Mouse (Mus musculus): ENCODE results near the gene Gngt1. TPM values are rescaled to one million over a fixed set of nuclear protein-coding genes. Genes with fewer than 3 reads are reported as not detected.

Gene Gngt1
- polyA plus RNA-seq (2015; fragmentation: Nextera tagmentation; extraction: Ambion mirVana), result not detected in 2 replicates

DNA sequence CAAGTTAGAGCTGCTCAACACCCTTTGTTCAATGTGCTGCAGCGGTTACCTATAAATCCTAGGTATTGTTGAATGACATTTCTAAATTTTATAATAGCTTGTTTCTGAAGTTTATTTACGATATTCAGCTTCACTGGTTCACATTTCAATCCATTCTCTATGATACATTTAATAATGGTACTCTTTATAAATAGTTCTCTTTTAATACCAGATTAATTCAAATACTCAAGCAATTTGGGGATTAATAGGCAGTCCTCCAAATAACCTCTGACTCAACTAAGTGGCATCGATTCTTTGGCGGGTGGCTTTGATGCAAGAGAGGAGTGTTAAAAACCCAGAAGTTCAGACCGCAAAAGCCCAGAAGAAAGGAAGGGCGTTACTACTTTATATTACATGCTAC is at the start of gene Gngt1:
TSS of gene Gngt1 (plus strand) at position 301 of the 400 bp plus-strand sequence.
- 82% methylated on average over 6 of the region's 6 CpGs for WGBS
- no peak within 1 kb of the TSS for H3K4me3 ChIP-seq (ENCODE audit: low read length)
- H3K27ac ChIP-seq (ENCODE audit: low read length), result no peak within 1 kb of the TSS
- no peak within 1 kb of the TSS for H3K4me2 ChIP-seq (ENCODE audit: low read depth, low read length)
- H3K36me3 ChIP-seq (ENCODE audit: control insufficient read depth, insufficient read depth), result no peaks in the 10 kb centered on the region
- H3K4me1 ChIP-seq (ENCODE audit: control insufficient read depth, insufficient read depth, low read length), result no peaks in the 10 kb centered on the region
- no peaks in the 10 kb centered on the region for H3K27me3 ChIP-seq (ENCODE audit: control insufficient read depth, insufficient read depth, low read length)
- H3K9ac ChIP-seq (ENCODE audit: low read length), result no peak within 1 kb of the TSS
- ATAC-seq (replicated peaks; ENCODE audit: extremely low read depth, insufficient read depth, low FRiP score), result no peak
- H3K9me3 ChIP-seq (replicated peaks; ENCODE audit: control insufficient read depth, low read length), result no peaks in the 10 kb centered on the region

DNA sequence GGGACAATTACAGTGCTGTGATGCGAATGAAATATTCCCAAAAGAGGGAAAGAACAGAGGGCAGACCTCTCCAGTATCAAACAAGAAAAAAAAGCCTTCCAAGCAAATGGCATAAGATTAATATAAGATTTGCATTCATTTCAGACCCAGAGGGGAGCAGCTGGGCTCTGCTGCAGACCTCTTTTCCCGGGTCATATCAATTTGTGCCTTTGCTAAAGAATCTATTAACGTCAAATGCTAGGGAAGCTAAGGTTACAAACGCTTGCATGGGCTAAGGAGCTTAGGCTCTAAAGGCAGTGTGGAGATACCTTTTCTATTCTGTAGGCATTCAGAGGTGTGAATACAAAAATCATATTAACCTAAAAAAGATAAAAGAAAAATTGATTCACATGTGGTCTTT is 38.6 kb upstream of the Gngt1 start:
- WGBS, result 57% methylated on average over 4 of the region's 4 CpGs
- H3K4me3 ChIP-seq (ENCODE audit: low read length), result no peak overlapping the region
- no peaks in the 10 kb centered on the region for H3K9me3 ChIP-seq (replicated peaks; ENCODE audit: control insufficient read depth, low read length)
- H3K9ac ChIP-seq (ENCODE audit: low read length), result no peak overlapping the region
- H3K27ac ChIP-seq (ENCODE audit: low read length), result no peak overlapping the region
- H3K36me3 ChIP-seq (ENCODE audit: control insufficient read depth, insufficient read depth), result no peaks in the 10 kb centered on the region
- ATAC-seq (replicated peaks; ENCODE audit: extremely low read depth, insufficient read depth, low FRiP score), result no peak
- no peaks in the 10 kb centered on the region for H3K27me3 ChIP-seq (ENCODE audit: control insufficient read depth, insufficient read depth, low read length)
- no peaks in the 10 kb centered on the region for H3K4me1 ChIP-seq (ENCODE audit: control insufficient read depth, insufficient read depth, low read length)
- H3K4me2 ChIP-seq (ENCODE audit: low read depth, low read length), result no peak overlapping the region

DNA sequence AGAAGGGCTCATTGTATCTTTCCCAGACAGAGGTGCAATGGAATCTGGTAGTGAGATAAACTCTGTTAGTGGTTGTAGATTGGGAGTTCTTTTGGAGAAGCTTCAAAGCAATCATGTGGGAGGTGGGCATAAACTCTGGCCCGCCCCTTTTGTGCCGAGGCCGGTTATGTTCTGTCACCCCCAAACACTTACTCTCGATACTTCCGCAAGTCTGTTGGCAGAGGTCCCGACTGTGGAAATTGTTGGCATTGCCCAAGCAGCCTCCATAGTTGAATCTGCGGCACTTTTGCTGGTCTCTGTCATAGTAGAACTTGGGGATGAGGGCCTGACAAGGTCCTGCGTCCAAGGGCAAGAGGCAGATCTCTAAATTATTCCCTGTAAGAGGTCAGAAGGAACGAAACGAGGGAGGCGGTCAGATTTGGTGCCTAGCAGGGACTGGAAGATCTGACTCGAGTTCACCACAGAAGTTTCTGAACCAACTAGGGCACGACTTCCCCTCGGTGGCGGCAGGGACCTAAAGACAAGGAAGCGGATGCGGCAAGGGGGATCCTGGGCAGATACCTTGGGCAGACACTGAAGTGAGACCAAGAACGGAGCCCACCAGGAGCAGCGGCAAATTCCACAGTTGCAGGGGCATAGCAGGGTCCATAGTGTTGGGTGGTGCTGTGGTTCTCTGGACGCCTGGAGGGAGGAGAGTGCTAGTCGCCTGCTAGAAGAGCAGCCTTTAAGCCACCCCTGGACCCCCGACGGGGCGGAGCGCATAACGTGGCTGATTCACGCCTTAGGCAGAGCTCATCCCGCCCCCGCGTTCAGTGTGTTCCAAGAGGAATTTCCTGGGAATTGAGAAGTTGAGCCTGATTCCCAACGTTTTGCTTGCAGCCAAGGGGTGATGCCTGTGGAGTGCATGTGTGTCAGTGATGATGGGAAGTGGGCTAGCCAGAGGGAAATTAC is 25.6 kb upstream of the Gngt1 start:
- Histone ChIP-seq H3K4me2 (ENCODE audit: low read depth, low read length) (peak overlapping the region; percentile 66), H3K36me3 (ENCODE audit: control insufficient read depth, insufficient read depth) (no peaks in the 10 kb centered on the region), H3K27me3 (ENCODE audit: control insufficient read depth, insufficient read depth, low read length) (no peaks in the 10 kb centered on the region), H3K9me3 (replicated peaks; ENCODE audit: control insufficient read depth, low read length) (no peaks in the 10 kb centered on the region), H3K4me3 (ENCODE audit: low read length) (peak overlapping the region; percentile 51), H3K9ac (ENCODE audit: low read length) (peak overlapping the region; percentile 64), H3K27ac (ENCODE audit: low read length) (no peak overlapping the region), H3K4me1 (ENCODE audit: control insufficient read depth, insufficient read depth, low read length) (no peaks in the 10 kb centered on the region; the same call in 1 of the 2 replicates)
- 13% methylated on average over 31 of the region's 31 CpGs for WGBS
- peak; percentile 49; the same call in 1 of the 2 replicates for ATAC-seq (replicated peaks; ENCODE audit: extremely low read depth, insufficient read depth, low FRiP score)

DNA sequence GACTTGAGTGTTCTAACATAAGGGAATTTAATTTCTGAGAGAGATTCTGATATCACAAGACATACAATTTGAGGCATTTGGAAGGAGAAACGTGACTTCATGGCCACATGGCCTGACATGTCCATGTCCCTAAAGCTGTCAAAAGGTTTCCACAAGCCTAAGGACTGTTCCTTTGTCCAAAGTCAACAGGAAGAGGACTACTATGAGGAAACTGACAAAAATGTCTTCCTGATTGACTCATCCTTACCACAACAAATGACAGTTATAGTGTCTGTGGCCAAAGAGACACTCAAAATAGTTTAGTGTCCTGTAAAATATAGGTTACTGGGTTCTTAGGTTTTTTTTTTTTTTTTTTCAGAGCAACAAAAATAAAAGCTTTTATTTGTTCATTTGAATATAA is 19.9 kb upstream of the Gngt1 start:
- no peak for ATAC-seq (replicated peaks; ENCODE audit: extremely low read depth, insufficient read depth, low FRiP score)
- Histone ChIP-seq H3K36me3 (ENCODE audit: control insufficient read depth, insufficient read depth) (no peaks in the 10 kb centered on the region), H3K27me3 (ENCODE audit: control insufficient read depth, insufficient read depth, low read length) (no peaks in the 10 kb centered on the region), H3K27ac (ENCODE audit: low read length) (no peak overlapping the region), H3K9ac (ENCODE audit: low read length) (no peak overlapping the region), H3K4me3 (ENCODE audit: low read length) (no peak overlapping the region), H3K4me1 (ENCODE audit: control insufficient read depth, insufficient read depth, low read length) (no peaks in the 10 kb centered on the region), H3K4me2 (ENCODE audit: low read depth, low read length) (no peak overlapping the region), H3K9me3 (replicated peaks; ENCODE audit: control insufficient read depth, low read length) (no peaks in the 10 kb centered on the region)
- WGBS, result 48% methylated on average over 1 of the region's 1 CpGs

DNA sequence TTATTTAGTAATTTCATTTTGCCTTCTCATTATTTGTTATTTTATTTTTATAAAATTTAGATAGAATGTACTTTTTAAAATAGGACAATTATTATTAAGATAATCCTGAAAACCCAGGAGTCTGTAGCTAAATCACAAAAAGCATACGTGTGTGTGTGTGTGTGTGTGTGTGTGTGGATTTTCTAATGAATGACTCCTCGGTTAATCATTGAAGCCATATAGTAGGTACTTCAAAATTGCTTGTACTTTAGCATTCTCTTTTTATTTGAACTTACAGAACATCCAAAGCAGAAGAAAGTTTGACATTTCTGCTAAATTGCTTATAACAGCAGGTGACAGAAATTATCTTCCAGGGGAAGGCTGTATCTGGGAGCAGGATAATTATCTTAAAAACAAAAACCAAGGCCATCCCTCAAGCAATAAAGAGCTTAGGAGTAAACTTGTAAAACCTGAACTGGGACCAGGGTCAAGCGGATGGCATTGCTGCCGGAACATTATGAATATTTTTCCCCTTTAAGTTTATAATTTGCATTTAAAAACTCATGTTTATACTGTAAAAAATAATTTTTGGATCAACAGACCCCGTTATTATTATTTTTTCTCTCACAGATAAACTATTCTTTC is 10.8 kb upstream of the Gngt1 start:
- Histone ChIP-seq H3K9ac (ENCODE audit: low read length) (no peak overlapping the region), H3K27ac (ENCODE audit: low read length) (no peak overlapping the region), H3K27me3 (ENCODE audit: control insufficient read depth, insufficient read depth, low read length) (no peaks in the 10 kb centered on the region), H3K36me3 (ENCODE audit: control insufficient read depth, insufficient read depth) (no peaks in the 10 kb centered on the region), H3K4me3 (ENCODE audit: low read length) (no peak overlapping the region), H3K9me3 (replicated peaks; ENCODE audit: control insufficient read depth, low read length) (no peaks in the 10 kb centered on the region), H3K4me1 (ENCODE audit: control insufficient read depth, insufficient read depth, low read length) (no peaks in the 10 kb centered on the region), H3K4me2 (ENCODE audit: low read depth, low read length) (no peak overlapping the region)
- ATAC-seq (replicated peaks; ENCODE audit: extremely low read depth, insufficient read depth, low FRiP score), result no peak
- WGBS, result 84% methylated on average over 5 of the region's 5 CpGs

DNA sequence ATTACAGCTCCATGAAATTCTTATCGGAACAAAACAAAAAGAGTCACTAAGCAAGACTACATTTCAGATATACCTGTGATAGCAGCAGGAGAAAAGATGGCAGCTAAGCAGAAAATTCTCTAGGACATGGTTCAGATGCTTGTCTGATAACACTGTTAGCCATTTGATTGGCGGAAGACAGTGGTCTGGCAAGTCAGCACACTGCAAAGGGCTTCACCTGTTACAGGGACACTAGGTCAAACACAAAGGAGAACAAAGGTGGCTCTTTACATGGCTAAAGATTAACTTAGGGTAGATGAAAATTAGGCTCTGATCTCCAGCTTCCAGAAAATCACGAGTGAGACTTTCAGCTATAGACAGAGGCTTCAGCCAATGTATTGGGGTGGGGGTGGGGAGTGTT is 4.8 kb upstream of the Gngt1 start, which contains the start of gene Tfpi2:
TSS of gene Tfpi2 (minus strand) at position 170 of the 400 bp plus-strand sequence.
- 71% methylated on average over 3 of the region's 3 CpGs for WGBS
- H3K9me3 ChIP-seq (replicated peaks; ENCODE audit: control insufficient read depth, low read length), result no peaks in the 10 kb centered on the region

DNA sequence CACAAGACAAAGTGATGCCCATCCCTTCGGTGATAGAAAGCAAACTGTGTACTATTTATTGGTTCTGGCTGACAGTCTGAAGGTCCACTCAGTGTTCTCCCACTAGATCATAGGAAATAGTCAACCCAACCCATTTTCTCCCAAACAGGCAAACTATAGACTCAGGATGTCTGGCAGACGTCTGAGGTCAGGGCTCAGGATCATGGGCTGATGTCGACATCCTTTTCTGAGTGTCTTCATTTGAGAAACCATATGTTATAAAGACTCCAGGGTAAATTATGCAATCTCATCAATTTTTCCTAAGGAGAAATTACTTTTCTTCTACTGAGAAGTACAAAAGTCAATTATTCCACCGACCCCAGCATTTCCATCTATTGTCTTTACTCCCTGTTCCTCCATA is 4.5 kb downstream of the Gngt1 start:
- no peaks in the 10 kb centered on the region for H3K36me3 ChIP-seq (ENCODE audit: control insufficient read depth, insufficient read depth)
- no peak overlapping the region for H3K4me3 ChIP-seq (ENCODE audit: low read length)
- H3K9ac ChIP-seq (ENCODE audit: low read length), result no peak overlapping the region
- no peaks in the 10 kb centered on the region for H3K4me1 ChIP-seq (ENCODE audit: control insufficient read depth, insufficient read depth, low read length)
- ATAC-seq (replicated peaks; ENCODE audit: extremely low read depth, insufficient read depth, low FRiP score), result no peak
- H3K4me2 ChIP-seq (ENCODE audit: low read depth, low read length), result no peak overlapping the region
- 68% methylated on average over 4 of the region's 4 CpGs for WGBS
- H3K27me3 ChIP-seq (ENCODE audit: control insufficient read depth, insufficient read depth, low read length), result no peaks in the 10 kb centered on the region
- H3K9me3 ChIP-seq (replicated peaks; ENCODE audit: control insufficient read depth, low read length), result no peaks in the 10 kb centered on the region
- no peak overlapping the region for H3K27ac ChIP-seq (ENCODE audit: low read length)

More for the DNA sequence above, 4.8 kb upstream of the Gngt1 start, which contains the start of gene Tfpi2:
- Histone ChIP-seq H3K9ac (ENCODE audit: low read length) (no peak within 1 kb of the TSS), H3K27ac (ENCODE audit: low read length) (no peak within 1 kb of the TSS), H3K4me1 (ENCODE audit: control insufficient read depth, insufficient read depth, low read length) (no peaks in the 10 kb centered on the region), H3K4me3 (ENCODE audit: low read length) (no peak within 1 kb of the TSS), H3K27me3 (ENCODE audit: control insufficient read depth, insufficient read depth, low read length) (no peaks in the 10 kb centered on the region), H3K36me3 (ENCODE audit: control insufficient read depth, insufficient read depth) (no peaks in the 10 kb centered on the region), H3K4me2 (ENCODE audit: low read depth, low read length) (no peak within 1 kb of the TSS)
- no peak for ATAC-seq (replicated peaks; ENCODE audit: extremely low read depth, insufficient read depth, low FRiP score)

DNA sequence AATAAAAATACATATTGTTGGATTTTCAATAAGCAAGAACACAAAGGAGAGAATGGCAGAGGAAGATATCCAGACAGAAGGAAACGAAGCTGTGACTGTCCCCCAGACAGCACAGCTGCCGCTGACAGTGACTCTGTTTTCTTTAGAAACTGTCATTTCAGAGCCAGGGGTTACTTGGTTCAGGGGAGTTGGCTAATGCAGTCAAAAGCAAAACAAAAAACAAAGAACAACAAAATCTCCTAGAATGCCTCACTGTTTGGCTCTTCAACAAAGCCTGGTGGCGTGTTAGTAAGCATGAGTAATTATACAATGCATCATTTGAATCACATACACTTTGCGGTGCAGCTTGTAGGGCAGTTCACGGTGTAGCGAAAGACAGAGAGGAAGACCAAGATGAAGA is 5.7 kb downstream of the Gngt1 start:
- Histone ChIP-seq H3K27me3 (ENCODE audit: control insufficient read depth, insufficient read depth, low read length) (no peaks in the 10 kb centered on the region), H3K4me1 (ENCODE audit: control insufficient read depth, insufficient read depth, low read length) (no peaks in the 10 kb centered on the region), H3K9ac (ENCODE audit: low read length) (no peak overlapping the region), H3K27ac (ENCODE audit: low read length) (no peak overlapping the region), H3K4me3 (ENCODE audit: low read length) (no peak overlapping the region), H3K4me2 (ENCODE audit: low read depth, low read length) (no peak overlapping the region), H3K9me3 (replicated peaks; ENCODE audit: control insufficient read depth, low read length) (no peaks in the 10 kb centered on the region), H3K36me3 (ENCODE audit: control insufficient read depth, insufficient read depth) (no peaks in the 10 kb centered on the region)
- 62% methylated on average over 6 of the region's 6 CpGs for WGBS
- ATAC-seq (replicated peaks; ENCODE audit: extremely low read depth, insufficient read depth, low FRiP score), result no peak

DNA sequence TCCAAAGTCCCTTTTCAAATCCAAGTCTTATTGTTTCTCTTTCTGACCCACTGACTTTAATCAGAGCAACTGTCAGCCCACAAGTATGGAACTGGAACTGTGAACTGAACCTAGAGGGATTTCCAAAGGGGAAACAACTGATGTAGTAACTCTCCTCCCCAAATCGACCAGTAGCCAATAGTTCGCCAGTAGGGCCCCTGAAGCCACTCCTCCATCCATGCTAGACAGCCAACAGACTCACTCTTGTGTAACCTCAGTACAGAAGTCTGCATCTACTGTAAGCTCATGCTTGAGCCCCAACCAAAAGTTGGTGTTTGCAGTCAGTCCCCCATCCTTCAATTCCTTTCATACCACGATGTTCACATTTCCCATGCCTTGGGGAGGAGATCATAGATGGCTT is 7.1 kb downstream of the Gngt1 start:
- Histone ChIP-seq H3K9me3 (replicated peaks; ENCODE audit: control insufficient read depth, low read length) (no peaks in the 10 kb centered on the region), H3K4me1 (ENCODE audit: control insufficient read depth, insufficient read depth, low read length) (no peaks in the 10 kb centered on the region), H3K27me3 (ENCODE audit: control insufficient read depth, insufficient read depth, low read length) (no peaks in the 10 kb centered on the region), H3K4me3 (ENCODE audit: low read length) (no peak overlapping the region), H3K4me2 (ENCODE audit: low read depth, low read length) (no peak overlapping the region), H3K36me3 (ENCODE audit: control insufficient read depth, insufficient read depth) (no peaks in the 10 kb centered on the region), H3K9ac (ENCODE audit: low read length) (no peak overlapping the region), H3K27ac (ENCODE audit: low read length) (no peak overlapping the region)
- WGBS, result 72% methylated on average over 3 of the region's 3 CpGs
- ATAC-seq (replicated peaks; ENCODE audit: extremely low read depth, insufficient read depth, low FRiP score), result no peak

All from heart, embryonic 16.5 days (tissue).